Mouse (Mus musculus) liver, embryonic 16.5 days (tissue): ENCODE results near the gene Paqr6. TPM values are rescaled to one million over a fixed set of nuclear protein-coding genes. Genes with fewer than 3 reads are reported as not detected.

Source experiments
- ATAC-seq: fragments of 200-750 bp; cut with Nextera tagmentation; 2 replicates; pipeline ENCODE4 v1.8.0; 2017; ENCODE audit warnings: low read depth, mild to moderate bottlenecking, moderate number of reproducible peaks, moderate library complexity
- H3K27ac ChIP-seq: fragments of 300-500 bp; sonication (generic); 2 replicates; pipeline ENCODE4 v1.5.1; 2014; ENCODE audit warnings: mild to moderate bottlenecking, low read length
- H3K27me3 ChIP-seq: fragments of 300-500 bp; sonication (generic); 2 replicates; pipeline ENCODE4 v1.6.1; 2014; ENCODE audit warnings: low read depth, low read length, mixed read lengths; ENCODE audit not compliant: control insufficient read depth, insufficient read depth
- H3K36me3 ChIP-seq: fragments of 300-500 bp; sonication (generic); 2 replicates; pipeline ENCODE4 v1.6.1; 2014; ENCODE audit warnings: mild to moderate bottlenecking; ENCODE audit not compliant: control insufficient read depth, insufficient read depth
- H3K4me1 ChIP-seq: fragments of 300-500 bp; sonication (generic); 2 replicates; pipeline ENCODE4 v1.6.1; 2014; ENCODE audit warnings: low read depth, low read length, mixed read lengths; ENCODE audit not compliant: control insufficient read depth
- H3K4me2 ChIP-seq: fragments of 300-500 bp; sonication (generic); 2 replicates; pipeline ENCODE4 v1.6.1; 2014; ENCODE audit warnings: low read depth, low read length, mixed read lengths
- H3K4me3 ChIP-seq: fragments of 300-500 bp; sonication (generic); 2 replicates; pipeline ENCODE4 v1.5.1; 2014; ENCODE audit warnings: low read depth, mild to moderate bottlenecking, low read length
- H3K9ac ChIP-seq: fragments of 300-500 bp; sonication (generic); 2 replicates; pipeline ENCODE4 v1.6.1; 2014; ENCODE audit warnings: low read depth, low read length
- H3K9me3 ChIP-seq: fragments of 300-500 bp; sonication (generic); replicated peaks from 2 replicates; pipeline ENCODE4 v1.6.1; 2016; ENCODE audit warnings: low read length; ENCODE audit not compliant: control insufficient read depth
- WGBS: fragments of 180-500 bp; shearing (Covaris S2); extraction: QIAGEN DNeasy Blood & Tissue Kit; methylation state at CpG from one replicate; pipeline ENCODE4 v1.1.7; 2014; ENCODE audit not compliant: insufficient replicate concordance; 5-methylcytosine and 5-hydroxymethylcytosine counted together
- polyA plus RNA-seq: library from polyadenylated mRNA; unstranded; fragments of >200 nt; fragmentation: Nextera tagmentation; extraction: Ambion mirVana; gene quantifications from 2 replicates; pipeline ENCODE4 v1.2.1, GENCODE M21; 2015

Gene Paqr6
- polyA plus RNA-seq, result 5.9 and 7.0 TPM in 2 replicates

DNA sequence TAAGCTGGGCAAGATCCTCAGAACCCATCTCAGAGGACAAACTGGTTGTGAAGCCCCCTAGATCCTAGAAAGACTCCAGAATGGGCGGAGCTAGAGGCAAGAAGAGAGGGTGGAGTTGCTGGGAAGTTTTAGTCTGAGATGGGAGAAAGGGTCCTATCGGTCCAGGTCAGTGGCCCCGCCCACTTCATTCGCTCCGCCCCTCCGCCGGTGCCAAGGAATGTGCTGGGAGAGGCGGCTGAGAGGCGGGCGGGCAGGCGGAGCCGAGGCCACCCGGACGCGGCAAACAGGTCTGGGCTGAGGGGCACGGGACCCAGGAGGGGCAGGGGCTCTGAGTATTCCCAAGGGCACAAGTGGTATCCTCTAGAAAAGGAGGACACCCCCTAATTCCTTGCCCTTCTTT is at the start of gene Paqr6:
Gene Paqr6, plus strand, starts transcription at position 248 of the 400 bp plus-strand sequence.
- Histone ChIP-seq H3K27ac (peak within 1 kb of the TSS; percentile 87), H3K36me3 (peaks cover 30% of the 10 kb centered on the region), H3K4me2 (peak within 1 kb of the TSS; percentile 67), H3K4me1 (peaks cover 53% of the 10 kb centered on the region), H3K27me3 (peaks cover 17% of the 10 kb centered on the region), H3K9me3 (no peaks in the 10 kb centered on the region), H3K4me3 (peak within 1 kb of the TSS; percentile 59), H3K9ac (peak within 1 kb of the TSS; percentile 59)
- 3% methylated on average over 16 of the region's 16 CpGs for WGBS
- peak; percentile 68 for ATAC-seq

DNA sequence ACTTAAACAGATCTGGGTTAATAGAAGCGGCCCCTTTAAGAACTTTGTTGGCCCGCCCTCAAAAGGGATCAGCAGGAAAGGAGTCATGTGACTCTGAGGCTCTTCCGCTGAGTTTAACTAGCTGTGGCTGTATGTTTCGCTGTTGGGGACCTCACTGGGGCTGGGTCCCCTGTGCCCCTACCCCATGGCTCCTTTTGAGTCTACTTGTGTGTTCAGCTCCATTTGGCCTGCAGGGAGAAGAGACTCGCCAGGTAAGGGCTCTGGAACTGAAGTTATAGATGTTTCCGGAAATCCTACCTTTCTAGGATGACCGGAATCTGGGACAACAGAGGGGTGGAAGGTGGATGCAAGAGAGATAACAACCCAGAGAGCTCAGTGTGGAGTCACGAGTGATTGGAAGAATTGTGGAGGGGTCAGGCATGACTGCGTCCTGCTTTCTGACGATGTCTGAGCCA is 39.4 kb upstream of the Paqr6 start, which contains the start of gene Glmp:
Gene Glmp, plus strand, starts transcription at position 73 of the 455 bp plus-strand sequence.
- peak; percentile 81 for ATAC-seq
- Histone ChIP-seq H3K9me3 (no peaks in the 10 kb centered on the region), H3K27me3 (no peaks in the 10 kb centered on the region), H3K4me3 (peak within 1 kb of the TSS; percentile 72), H3K9ac (peak within 1 kb of the TSS; percentile 76), H3K36me3 (peaks cover 24% of the 10 kb centered on the region), H3K4me1 (peaks cover 12% of the 10 kb centered on the region), H3K27ac (peak within 1 kb of the TSS; percentile 35), H3K4me2 (peak within 1 kb of the TSS; percentile 79)
- 2% methylated on average over 10 of the region's 10 CpGs for WGBS

DNA sequence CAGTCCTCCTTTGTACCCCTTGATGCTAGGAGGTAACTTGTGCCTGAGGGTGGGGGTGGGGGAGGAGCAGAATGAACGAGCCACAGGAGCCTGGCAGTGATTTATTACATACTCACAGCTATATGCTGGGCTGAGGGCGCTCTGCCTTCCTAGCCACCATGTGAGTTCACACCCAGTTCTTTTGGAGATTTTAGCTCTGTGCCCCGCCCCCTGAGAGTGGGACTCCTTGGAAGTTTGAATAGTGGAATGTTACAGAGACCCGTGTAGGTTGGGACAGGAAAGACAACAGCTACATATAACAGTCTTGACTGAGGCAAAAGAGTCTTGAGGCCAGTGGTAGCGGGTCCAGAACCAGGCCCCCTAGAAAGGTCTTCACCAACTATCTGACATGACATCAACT is 35.4 kb upstream of the Paqr6 start:
- Histone ChIP-seq H3K4me2 (no peak overlapping the region), H3K4me3 (no peak overlapping the region), H3K27ac (no peak overlapping the region), H3K36me3 (no peaks in the 10 kb centered on the region), H3K4me1 (peaks cover 16% of the 10 kb centered on the region), H3K27me3 (no peaks in the 10 kb centered on the region), H3K9ac (no peak overlapping the region), H3K9me3 (no peaks in the 10 kb centered on the region)
- 64% methylated on average over 5 of the region's 5 CpGs for WGBS
- ATAC-seq, result no peak

DNA sequence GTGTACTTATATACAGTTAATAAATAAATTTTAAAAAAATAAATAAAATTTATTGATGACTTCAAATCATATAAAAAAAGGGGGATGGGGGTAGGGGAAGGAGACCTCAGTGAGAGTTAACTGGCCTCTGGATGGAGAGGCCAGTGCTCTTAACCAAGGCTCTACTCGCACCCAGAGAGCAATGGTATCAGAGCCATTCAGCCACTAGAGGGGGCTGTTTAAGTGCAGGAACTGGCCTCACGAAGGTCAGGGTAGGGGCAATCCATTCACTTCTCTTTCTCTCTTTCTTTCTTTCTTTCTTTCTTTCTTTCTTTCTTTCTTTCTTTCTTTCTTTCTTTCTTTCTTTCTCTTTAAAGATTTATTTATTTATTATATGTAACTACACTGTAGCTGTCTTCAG is 33.1 kb upstream of the Paqr6 start:
- H3K9ac ChIP-seq, result no peak overlapping the region
- WGBS, result 13% methylated on average over 2 of the region's 2 CpGs
- H3K9me3 ChIP-seq, result no peaks in the 10 kb centered on the region
- H3K4me3 ChIP-seq, result no peak overlapping the region
- no peak for ATAC-seq
- H3K4me2 ChIP-seq, result no peak overlapping the region
- no peaks in the 10 kb centered on the region for H3K27me3 ChIP-seq
- no peaks in the 10 kb centered on the region for H3K36me3 ChIP-seq
- no peak overlapping the region for H3K27ac ChIP-seq
- peaks cover 19% of the 10 kb centered on the region for H3K4me1 ChIP-seq

DNA sequence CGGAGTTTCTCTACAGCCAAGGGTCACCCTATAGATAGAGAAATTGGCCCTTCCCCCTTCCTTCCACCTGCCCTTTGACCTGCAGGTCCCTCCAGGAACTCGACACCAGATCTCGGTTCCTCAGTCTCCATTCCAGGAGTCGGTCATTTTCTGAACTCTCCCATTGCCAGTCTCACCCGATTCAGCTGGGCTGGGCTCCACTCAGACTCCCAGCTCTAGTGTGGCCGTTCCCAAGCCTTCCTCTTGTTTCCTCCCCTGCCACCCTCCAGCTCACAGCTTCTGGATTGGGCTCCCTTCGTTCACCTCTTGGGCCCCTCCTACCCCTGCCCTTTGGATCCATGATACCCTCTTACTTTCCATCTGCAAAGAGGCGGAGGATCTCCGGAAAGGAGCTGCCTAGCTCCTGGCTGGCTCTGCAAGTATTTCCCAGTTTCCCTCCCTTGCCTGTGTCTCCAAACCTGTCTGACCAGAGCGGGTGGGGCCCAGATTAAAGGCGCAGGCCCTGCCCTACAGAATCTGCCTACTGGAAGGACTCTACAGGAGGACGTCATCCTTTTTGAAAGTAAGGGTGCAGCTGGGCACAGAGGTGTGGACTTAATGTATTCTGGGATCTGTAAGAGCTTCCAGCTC is 30.2 kb upstream of the Paqr6 start:
- H3K9ac ChIP-seq, result peak overlapping the region; percentile 93; the same call in 1 of the 2 replicates
- H3K36me3 ChIP-seq, result no peaks in the 10 kb centered on the region
- no peak for ATAC-seq
- H3K27ac ChIP-seq, result peak overlapping the region; percentile 89
- H3K4me3 ChIP-seq, result peak overlapping the region; percentile 87
- peak overlapping the region; percentile 86 for H3K4me2 ChIP-seq
- peaks cover 38% of the 10 kb centered on the region for H3K4me1 ChIP-seq
- no peaks in the 10 kb centered on the region for H3K27me3 ChIP-seq
- no peaks in the 10 kb centered on the region for H3K9me3 ChIP-seq
- 54% methylated on average over 12 of the region's 12 CpGs for WGBS

DNA sequence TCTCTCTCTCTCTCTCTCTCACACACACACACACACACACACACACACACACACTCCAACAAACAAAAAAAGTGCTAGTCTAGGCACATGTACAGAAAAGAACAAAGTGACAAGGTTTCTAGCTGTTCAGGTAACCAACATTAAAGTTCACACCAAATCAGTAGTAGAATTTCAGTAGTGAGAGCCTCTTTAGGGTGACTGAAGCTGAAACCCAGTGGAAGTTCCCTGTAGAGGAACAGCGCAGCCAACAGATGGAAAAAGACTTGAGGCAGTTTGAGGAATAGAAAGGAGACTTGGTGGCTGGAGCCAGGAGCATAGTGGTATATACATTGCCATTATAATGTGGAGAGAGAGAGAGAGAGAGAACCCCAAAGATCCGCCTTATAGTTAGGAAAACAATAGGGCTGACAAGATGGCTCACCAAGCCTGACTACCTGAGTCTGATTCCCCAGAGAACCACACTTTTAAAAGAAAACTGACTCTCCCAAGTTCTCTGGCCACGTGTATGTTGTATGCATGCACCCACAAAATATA is 29.4 kb upstream of the Paqr6 start:
- Histone ChIP-seq H3K4me3 (peak overlapping the region; percentile 87), H3K9ac (peak overlapping the region; percentile 93), H3K27ac (peak overlapping the region; percentile 89), H3K36me3 (no peaks in the 10 kb centered on the region), H3K9me3 (no peaks in the 10 kb centered on the region), H3K4me2 (peak overlapping the region; percentile 86), H3K4me1 (peaks cover 40% of the 10 kb centered on the region), H3K27me3 (no peaks in the 10 kb centered on the region)
- WGBS, result 27% methylated on average over 3 of the region's 3 CpGs
- no peak for ATAC-seq

DNA sequence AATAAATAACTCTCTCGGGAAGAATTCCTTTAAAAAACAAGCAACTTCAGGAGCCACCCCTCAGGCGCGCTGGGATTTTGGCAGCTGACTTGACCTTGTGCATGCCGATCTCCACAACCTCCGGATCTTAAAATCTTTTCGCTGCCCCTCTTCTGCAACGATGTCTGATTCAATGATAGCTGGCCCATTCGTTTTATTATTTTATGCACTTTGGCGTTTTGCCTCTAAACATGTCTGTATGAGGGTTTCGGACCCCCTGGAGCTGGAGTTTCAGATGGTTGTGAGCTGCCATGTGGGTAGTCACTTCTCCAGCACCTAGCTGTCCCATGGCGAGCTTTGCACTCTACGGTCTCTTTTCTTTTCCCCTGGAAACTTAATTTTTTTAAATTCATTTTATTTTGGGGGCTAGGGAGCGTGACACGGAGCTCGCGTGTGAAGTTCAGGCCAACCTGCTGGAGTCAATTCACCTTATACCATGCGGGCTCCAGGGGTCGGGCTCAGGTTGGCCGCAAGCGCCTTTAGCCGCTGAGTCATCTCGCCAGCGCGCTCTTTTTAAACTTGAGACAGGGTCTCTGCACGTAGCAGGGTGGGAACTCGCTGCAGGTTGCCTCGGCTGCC is 28.8 kb upstream of the Paqr6 start:
- peak overlapping the region; percentile 93 for H3K9ac ChIP-seq
- H3K4me2 ChIP-seq, result peak overlapping the region; percentile 86
- no peaks in the 10 kb centered on the region for H3K36me3 ChIP-seq
- peaks cover 41% of the 10 kb centered on the region for H3K4me1 ChIP-seq
- H3K4me3 ChIP-seq, result peak overlapping the region; percentile 87
- no peaks in the 10 kb centered on the region for H3K27me3 ChIP-seq
- under 1% methylated on average over 27 of the region's 27 CpGs for WGBS
- H3K27ac ChIP-seq, result peak overlapping the region; percentile 89
- no peaks in the 10 kb centered on the region for H3K9me3 ChIP-seq
- ATAC-seq, result peak; percentile 23; the same call in 1 of the 2 replicates

GRCm38 (mm10) chr3:88336058-88337013 is 28.0 kb upstream of the Paqr6 start, which contains the start of the genes Tmem79 and Smg5:
Gene Tmem79, minus strand, starts transcription at chr3:88336148.
Gene Smg5, plus strand, starts transcription at chr3:88336260.
- Histone ChIP-seq H3K27me3 (no peaks in the 10 kb centered on the region), H3K9ac (peak within 1 kb of the TSS; percentile 93), H3K9me3 (no peaks in the 10 kb centered on the region), H3K27ac (peak within 1 kb of the TSS; percentile 89), H3K4me3 (peak within 1 kb of the TSS; percentile 87), H3K36me3 (no peaks in the 10 kb centered on the region), H3K4me1 (peaks cover 45% of the 10 kb centered on the region), H3K4me2 (peak within 1 kb of the TSS; percentile 86)
- ATAC-seq, result peak; percentile 88
- under 1% methylated on average over 52 of the region's 66 CpGs for WGBS
